Mouse (Mus musculus) bone marrow macrophage, adult 2 months (primary cell): Measurements from ENCODE around the gene Lrtm2. TPM values are rescaled to one million over a fixed set of nuclear protein-coding genes. Genes with fewer than 3 reads are reported as not detected.

Experiments used
- H3K27ac ChIP-seq: 2 replicates; pipeline ENCODE4 v1.5.1; 2012; ENCODE audit warnings: low read depth, low read length; ENCODE audit not compliant: insufficient read depth
- H3K4me1 ChIP-seq: 2 replicates; pipeline ENCODE4 v1.6.1; 2012; ENCODE audit warnings: low read length; ENCODE audit not compliant: control insufficient read depth, insufficient read depth
- H3K4me3 ChIP-seq: 2 replicates; pipeline ENCODE4 v1.5.1; 2012; ENCODE audit warnings: mild to moderate bottlenecking, low read length, moderate library complexity; ENCODE audit not compliant: insufficient read depth
- CTCF ChIP-seq: IDR thresholded peaks from 2 replicates; pipeline ENCODE4 v1.5.1; 2012; ENCODE audit warnings: low read depth, mild to moderate bottlenecking, low read length, moderate library complexity
- POLR2A ChIP-seq: IDR thresholded peaks from 2 replicates; pipeline ENCODE4 v1.6.1; 2012; ENCODE audit warnings: mild to moderate bottlenecking, low read depth, low read length, borderline replicate concordance
- polyA plus RNA-seq: library from polyadenylated mRNA; stranded (reverse); fragments of >200 nt; gene quantifications from 2 replicates; pipeline ENCODE4 v1.2.4, GENCODE M21; 2012; ENCODE audit not compliant: missing spikeins, insufficient read depth, insufficient read length

Lrtm2 gene
- polyA plus RNA-seq, 1 experiment, result not detected

DNA sequence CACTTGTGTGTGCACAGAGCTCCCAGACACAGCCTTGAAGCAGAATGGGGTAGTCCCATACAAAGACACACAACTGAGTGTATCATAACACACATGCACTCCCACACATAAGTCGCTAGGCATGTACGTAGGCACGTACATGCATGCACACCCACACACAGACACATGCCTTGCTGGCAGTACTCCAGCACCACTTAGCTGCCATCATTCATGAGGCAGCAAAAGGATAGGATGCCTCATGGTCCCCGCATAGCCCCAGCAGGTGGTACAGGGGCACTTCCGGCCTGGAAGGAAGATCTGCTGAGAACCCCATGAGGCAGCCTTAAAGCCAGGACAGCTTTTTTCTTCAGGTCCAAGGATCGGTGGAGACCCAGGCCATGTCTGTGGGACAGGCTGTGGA, 4.6 kb downstream of the Lrtm2 start:
- no peak overlapping the region for H3K4me3 ChIP-seq

DNA sequence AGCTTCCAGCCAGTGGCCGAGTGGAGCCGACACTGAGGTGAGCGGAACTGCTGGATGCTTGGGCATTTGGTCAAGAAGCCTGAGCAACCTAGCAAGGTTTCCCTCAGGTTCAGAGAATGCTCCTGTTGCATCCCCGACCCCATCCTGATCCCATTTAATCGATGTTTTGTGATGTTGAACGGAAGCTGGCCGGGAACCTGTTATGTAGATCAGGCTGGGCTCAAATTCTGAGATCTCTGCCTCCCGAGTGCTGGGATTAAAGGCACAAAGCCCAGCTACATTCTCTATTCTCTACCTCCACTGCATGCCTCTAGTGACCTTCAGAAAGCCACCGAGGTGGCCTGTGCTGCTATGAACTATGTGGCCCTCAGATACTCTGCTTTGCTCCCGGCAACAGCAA, 5.8 kb downstream of the Lrtm2 start:
- no peak for TF ChIP-seq POLR2A
- TF ChIP-seq CTCF, result no peak
- Histone ChIP-seq H3K4me1 (no peaks in the 10 kb centered on the region), H3K4me3 (no peak overlapping the region), H3K27ac (no peak overlapping the region)

More for the DNA sequence above, 4.6 kb downstream of the Lrtm2 start:
- TF ChIP-seq CTCF (no peak), POLR2A (no peak)
- no peak overlapping the region for H3K27ac ChIP-seq
- no peaks in the 10 kb centered on the region for H3K4me1 ChIP-seq

DNA sequence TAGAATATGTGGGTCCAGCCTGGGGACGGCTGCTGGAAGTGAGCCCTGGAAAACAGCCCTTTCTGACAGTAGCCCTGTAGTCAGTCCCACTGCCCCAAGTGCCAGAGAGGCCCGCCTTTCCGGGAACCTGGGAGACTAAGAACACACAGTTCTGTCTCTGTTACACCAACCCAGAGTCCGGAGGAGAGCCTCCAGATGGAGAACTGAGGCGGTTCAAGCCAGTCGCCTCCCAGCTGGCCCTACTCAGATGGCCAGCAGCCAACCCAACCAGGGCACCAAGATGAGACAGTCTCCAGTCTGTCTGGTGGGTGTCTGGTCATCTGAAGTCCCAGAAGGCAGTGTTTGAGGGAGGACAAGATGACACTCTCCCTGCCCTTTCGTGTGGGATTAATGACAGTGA, 8.8 kb downstream of the Lrtm2 start:
- H3K4me1 ChIP-seq, result no peaks in the 10 kb centered on the region
- no peak for TF ChIP-seq POLR2A
- no peak for TF ChIP-seq CTCF
- H3K27ac ChIP-seq, result no peak overlapping the region
- no peak overlapping the region for H3K4me3 ChIP-seq

DNA sequence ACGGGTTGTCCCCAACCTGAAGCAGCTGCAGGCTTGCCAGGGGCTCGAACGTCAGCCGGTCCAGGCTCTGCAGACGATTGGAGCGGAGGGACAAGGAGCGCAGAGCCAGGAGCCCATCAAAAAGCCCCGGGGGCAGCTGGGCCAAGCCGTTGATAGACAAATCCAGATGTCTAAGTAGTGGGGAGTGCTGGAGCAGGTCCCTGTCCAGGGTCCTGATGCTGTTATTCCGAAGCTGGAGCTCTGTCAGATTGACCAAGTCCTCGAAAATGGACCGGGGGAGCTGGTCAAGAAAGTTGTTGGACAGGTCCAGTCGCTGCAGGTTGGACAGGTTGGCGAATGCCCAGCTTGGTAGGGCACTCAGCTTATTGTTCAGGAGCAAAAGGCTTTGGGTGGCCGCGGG, 10.1 kb downstream of the Lrtm2 start:
- Histone ChIP-seq H3K4me3 (no peak overlapping the region), H3K4me1 (no peaks in the 10 kb centered on the region), H3K27ac (no peak overlapping the region)
- TF ChIP-seq CTCF (no peak), POLR2A (no peak)

DNA sequence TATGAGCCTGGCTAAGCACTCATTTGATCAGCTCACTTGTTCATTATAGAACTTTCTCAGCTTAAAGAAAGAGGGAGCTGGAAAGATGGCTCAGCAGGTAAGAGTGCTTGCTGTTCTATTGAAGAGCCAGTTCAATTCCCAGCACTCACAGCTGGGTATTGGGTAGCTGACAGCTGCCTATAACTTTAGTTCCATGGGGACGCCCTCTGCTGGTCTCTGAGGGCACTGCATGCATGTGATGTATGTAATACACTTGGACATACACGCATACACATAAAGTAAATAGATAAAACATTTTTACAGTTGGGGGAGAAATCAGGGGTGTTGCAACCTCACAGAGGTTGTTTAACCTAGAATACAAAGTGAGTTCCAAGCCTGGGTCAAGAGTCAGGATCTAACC, 11.2 kb downstream of the Lrtm2 start:
- TF ChIP-seq CTCF (peak; percentile 15; the same call in 1 of the 2 replicates), POLR2A (no peak)

DNA sequence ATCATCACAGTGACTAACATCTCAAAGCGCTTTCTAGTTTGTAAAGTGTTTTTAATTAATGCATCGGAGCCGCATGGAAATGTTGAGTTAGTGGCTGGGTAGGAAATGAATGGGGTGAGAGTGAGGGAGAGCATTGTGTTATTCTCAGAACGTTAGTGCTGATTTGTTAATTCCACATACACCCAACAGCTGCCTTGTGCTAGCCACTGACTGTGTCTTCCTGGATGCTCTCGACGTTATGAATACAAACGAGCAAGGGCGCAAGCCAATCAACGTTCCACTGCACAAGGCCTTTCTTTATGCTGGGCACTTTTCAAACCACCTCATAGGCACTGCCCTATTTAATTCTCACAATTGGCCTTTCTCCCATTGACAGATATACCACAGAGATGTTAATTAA, 11.8 kb downstream of the Lrtm2 start:
- no peak for TF ChIP-seq POLR2A
- no peak for TF ChIP-seq CTCF
- Histone ChIP-seq H3K4me1 (no peaks in the 10 kb centered on the region), H3K27ac (no peak overlapping the region), H3K4me3 (no peak overlapping the region)

More for the DNA sequence above, 11.2 kb downstream of the Lrtm2 start:
- Histone ChIP-seq H3K27ac (no peak overlapping the region), H3K4me1 (no peaks in the 10 kb centered on the region), H3K4me3 (no peak overlapping the region)

DNA sequence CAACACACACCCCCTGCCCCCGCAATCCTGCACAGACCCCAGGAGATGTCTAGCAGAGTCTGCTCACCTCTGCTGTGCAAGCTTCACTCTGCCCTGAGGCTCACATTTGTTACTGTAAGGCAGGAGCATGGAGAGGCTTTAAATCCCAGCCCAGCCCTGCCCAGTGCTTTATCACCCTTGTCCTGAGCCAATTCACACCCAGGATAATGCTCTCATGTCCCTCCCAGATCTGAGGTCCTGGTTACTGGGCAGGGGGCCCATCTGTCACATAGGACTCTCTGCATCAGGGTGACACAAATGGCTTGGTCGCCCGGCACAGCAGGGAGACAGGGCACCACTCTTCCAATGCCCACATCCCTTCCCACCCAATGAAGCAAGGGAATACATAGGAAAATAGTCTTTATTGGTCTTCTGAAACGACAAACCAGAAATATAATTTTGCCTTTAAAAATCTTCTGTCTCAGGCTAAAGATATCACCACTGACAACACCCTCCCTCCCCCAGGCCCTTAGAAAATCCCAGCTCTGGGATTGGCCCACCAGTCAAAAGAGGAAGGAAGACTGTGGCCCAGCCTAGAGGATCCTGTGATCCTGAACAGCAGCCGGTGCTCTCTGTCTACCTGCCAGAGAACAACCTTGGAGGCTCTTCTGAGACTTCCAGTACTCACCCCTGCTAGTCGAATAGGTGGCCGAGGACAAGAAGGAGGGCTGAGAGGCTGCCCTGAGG, 15.7 kb downstream of the Lrtm2 start:
- H3K4me1 ChIP-seq, result no peaks in the 10 kb centered on the region
- TF ChIP-seq POLR2A (no peak), CTCF (no peak)
- no peak overlapping the region for H3K27ac ChIP-seq
- H3K4me3 ChIP-seq, result no peak overlapping the region

DNA sequence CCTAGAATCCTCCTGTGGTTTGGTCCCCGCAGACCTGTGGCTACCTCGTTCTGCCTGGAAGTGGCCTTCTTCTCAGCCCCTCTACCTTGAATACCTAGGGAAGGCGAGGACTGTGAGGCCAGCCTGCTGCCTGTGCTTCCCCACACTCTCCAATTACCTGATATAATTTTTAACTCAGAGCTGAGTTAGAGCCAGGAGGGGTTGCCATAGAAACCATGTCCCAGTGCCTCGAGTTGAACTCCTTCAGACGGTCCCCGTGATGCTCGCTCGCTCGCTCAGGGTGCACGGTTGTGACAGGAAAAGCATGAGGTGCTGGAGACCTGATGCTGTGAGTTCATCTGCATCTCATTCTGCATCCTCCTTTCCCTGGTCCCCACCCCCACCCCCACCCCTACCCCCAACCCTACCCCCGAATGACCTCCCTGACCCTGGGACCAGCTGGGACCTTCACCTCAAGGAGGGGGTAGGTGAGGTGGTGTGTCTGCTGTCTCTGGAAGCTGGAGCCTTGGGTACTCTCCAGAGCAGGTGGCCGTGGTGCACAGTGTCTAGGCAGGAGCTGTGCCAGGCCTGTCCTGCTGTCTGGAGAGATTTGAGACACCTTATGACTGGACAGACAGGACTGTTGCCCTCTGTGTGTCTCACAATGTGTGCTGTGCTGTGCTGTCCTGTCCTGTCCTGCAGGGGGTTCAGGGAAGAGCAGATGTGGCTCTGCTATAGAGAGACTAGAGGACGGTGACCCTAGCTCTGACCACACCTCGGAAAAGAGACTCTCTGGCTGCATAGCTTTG, 16.8 kb downstream of the Lrtm2 start:
- TF ChIP-seq POLR2A (no peak), CTCF (no peak)
- Histone ChIP-seq H3K27ac (no peak overlapping the region), H3K4me1 (no peaks in the 10 kb centered on the region), H3K4me3 (no peak overlapping the region)

DNA sequence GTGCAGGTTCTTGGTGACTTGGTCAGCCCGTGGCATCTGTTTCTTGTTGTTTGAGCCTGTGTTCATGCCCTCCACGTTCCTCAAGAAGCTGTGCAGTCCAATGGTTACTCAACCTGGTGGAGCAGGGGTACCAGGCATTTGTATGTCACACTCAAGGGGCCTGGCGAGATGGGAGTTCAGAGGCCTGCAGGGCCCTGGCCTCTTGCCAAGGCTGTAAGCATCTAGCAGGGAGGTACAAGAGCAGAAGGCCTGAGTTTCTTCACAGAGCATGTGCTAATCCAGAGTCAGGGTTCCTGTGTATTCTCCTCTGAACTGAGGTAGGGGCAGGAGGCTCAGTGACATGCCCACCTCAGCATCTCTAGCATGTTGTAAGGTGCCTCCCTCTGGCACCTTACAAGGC, 17.5 kb downstream of the Lrtm2 start:
- Histone ChIP-seq H3K27ac (no peak overlapping the region), H3K4me3 (no peak overlapping the region), H3K4me1 (no peaks in the 10 kb centered on the region)
- TF ChIP-seq POLR2A, result no peak
- TF ChIP-seq CTCF, result no peak

DNA sequence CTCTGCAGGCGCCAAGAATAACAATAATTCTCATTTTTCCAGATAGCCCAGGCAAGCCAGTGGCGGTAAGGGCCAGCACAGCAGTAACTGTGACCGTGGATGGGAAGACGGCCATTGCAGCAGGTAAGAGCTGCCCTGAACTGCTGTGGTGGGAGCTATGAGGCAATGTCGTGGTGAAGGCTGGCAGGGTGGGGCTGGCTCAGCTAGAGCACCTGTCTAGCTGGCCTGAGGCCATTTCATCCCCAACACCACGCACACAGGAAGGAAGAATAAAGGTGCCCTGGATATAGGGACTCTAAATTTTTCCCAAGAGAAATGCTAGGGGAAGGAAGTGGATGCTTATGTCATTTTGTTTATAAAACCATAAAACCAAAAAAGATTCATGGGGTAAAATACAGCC, 18.2 kb downstream of the Lrtm2 start:
- H3K4me3 ChIP-seq, result no peak overlapping the region
- TF ChIP-seq CTCF (no peak), POLR2A (no peak)
- H3K4me1 ChIP-seq, result no peaks in the 10 kb centered on the region
- H3K27ac ChIP-seq, result no peak overlapping the region
